ENCODE assay signal across 20 mouse cellular contexts in genomic region chrX:164101483-164101882, GRCm38 (mm10). TPM values are rescaled to one million over a fixed set of nuclear protein-coding genes. Genes with fewer than 3 reads are reported as not detected.
DNase-seq lines count a peak whose midpoint lies in the region; ATAC-seq and TF ChIP-seq lines count a peak whose summit lies in the region.
"Had no signal": no experiment of that assay in that cellular context is flagged by ENCODE, and none has a peak within 500 bp of the region (broad histone marks: within the 10 kb centered on the region; RNA-seq: fewer than 3 reads in every experiment).

No protein-coding gene starts in this region.

- H3K4me1 ChIP-seq in forebrain, postnatal 0 days (ENCODE audit: insufficient read depth): no peaks in the 10 kb centered on the region
- no peaks in the 10 kb centered on the region for H3K4me1 ChIP-seq in forebrain, embryonic 12.5 days
- H3K4me1 ChIP-seq in midbrain, postnatal 0 days (ENCODE audit: insufficient read depth, low read length): no peaks in the 10 kb centered on the region
- H3K4me1 ChIP-seq in midbrain, embryonic 11.5 days (ENCODE audit: control insufficient read depth, insufficient read depth, low read length): no peaks in the 10 kb centered on the region
- H3K4me1 ChIP-seq: embryonic facial prominence, embryonic 15.5 days; heart, embryonic 13.5 days; limb, embryonic 10.5 days; midbrain, embryonic 13.5 days had no signal

- peak; percentile 1 for DNase-seq in forebrain, postnatal 0 days
- DNase-seq in layer of hippocampus, adult 11-12 months (ENCODE audit: low spot score): peak; percentile 3
- DNase-seq in layer of hippocampus, adult 9-11 months: no peak
- peak; percentile 29 for DNase-seq in midbrain, postnatal 0 days (ENCODE audit: low spot score)
- no peak for DNase-seq in midbrain, embryonic 11.5 days (ENCODE audit: low spot score, missing footprints)
- no peak for DNase-seq in B cell, adult 2 months
- DNase-seq in cerebellum, adult 11 months: no peak
- DNase-seq: cerebellum, adult 18-20 months; right cerebral cortex, postnatal 4 days had no signal

- no peaks in the 10 kb centered on the region for H3K27me3 ChIP-seq in forebrain, postnatal 0 days (ENCODE audit: insufficient read depth, low read length)
- peaks cover 21% of the 10 kb centered on the region for H3K27me3 ChIP-seq in forebrain, embryonic 12.5 days
- H3K27me3 ChIP-seq in midbrain, postnatal 0 days (ENCODE audit: insufficient read depth, low read length): peaks cover 3% of the 10 kb centered on the region; the same call in 1 of the 2 replicates
- H3K27me3 ChIP-seq in midbrain, embryonic 11.5 days (ENCODE audit: control insufficient read depth, insufficient read depth, low read length): peaks cover 5% of the 10 kb centered on the region; the same call in 1 of the 2 replicates
- H3K27me3 ChIP-seq: heart, embryonic 13.5 days had no signal

- H3K9ac ChIP-seq in forebrain, postnatal 0 days: no peak overlapping the region
- H3K9ac ChIP-seq in forebrain, embryonic 12.5 days: no peak overlapping the region
- no peak overlapping the region for H3K9ac ChIP-seq in midbrain, postnatal 0 days (replicated peaks; ENCODE audit: low read length, poor library complexity, severe bottlenecking)
- H3K9ac ChIP-seq in midbrain, embryonic 11.5 days (ENCODE audit: low read length): no peak overlapping the region
- H3K9ac ChIP-seq: embryonic facial prominence, embryonic 15.5 days; heart, embryonic 13.5 days; midbrain, embryonic 13.5 days had no signal

- H3K4me2 ChIP-seq in forebrain, postnatal 0 days (ENCODE audit: low read depth): no peak overlapping the region
- no peak overlapping the region for H3K4me2 ChIP-seq in forebrain, embryonic 12.5 days
- H3K4me2 ChIP-seq in midbrain, postnatal 0 days (ENCODE audit: low read depth, low read length, poor library complexity, severe bottlenecking): no peak overlapping the region
- H3K4me2 ChIP-seq in midbrain, embryonic 11.5 days: no peak overlapping the region
- H3K4me2 ChIP-seq: embryonic facial prominence, embryonic 15.5 days; heart, embryonic 13.5 days; midbrain, embryonic 13.5 days had no signal

- ATAC-seq in forebrain, postnatal 0 days: no peak
- no peak for ATAC-seq in forebrain, embryonic 12.5 days (ENCODE audit: low FRiP score)
- no peak for ATAC-seq in midbrain, postnatal 0 days (ENCODE audit: low FRiP score)
- no peak for ATAC-seq in midbrain, embryonic 11.5 days (ENCODE audit: low FRiP score)
- ATAC-seq: forebrain, embryonic 16.5 days; midbrain, embryonic 13.5 days had no signal

- no peak overlapping the region for H3K27ac ChIP-seq in forebrain, postnatal 0 days (ENCODE audit: low read depth, low read length)
- H3K27ac ChIP-seq in forebrain, embryonic 12.5 days: no peak overlapping the region
- no peak overlapping the region for H3K27ac ChIP-seq in midbrain, postnatal 0 days (ENCODE audit: low read depth, low read length)
- no peak overlapping the region for H3K27ac ChIP-seq in midbrain, embryonic 11.5 days (ENCODE audit: low read depth, low read length)
- H3K27ac ChIP-seq: embryonic facial prominence, embryonic 15.5 days; heart, embryonic 13.5 days; limb, embryonic 10.5 days; midbrain, embryonic 13.5 days had no signal

- TF ChIP-seq CTCF in forebrain, postnatal 0 days (IDR thresholded peaks at IDR 0.05; ENCODE audit: low read depth): no peak
- TF ChIP-seq CTCF in midbrain, postnatal 0 days (IDR thresholded peaks at IDR 0.05): peak; percentile 40

- H3K4me3 ChIP-seq in forebrain, postnatal 0 days (ENCODE audit: low read depth, low read length): no peak overlapping the region
- no peak overlapping the region for H3K4me3 ChIP-seq in forebrain, embryonic 12.5 days (replicated peaks)
- H3K4me3 ChIP-seq in midbrain, postnatal 0 days (ENCODE audit: low read depth, low read length): no peak overlapping the region
- no peak overlapping the region for H3K4me3 ChIP-seq in midbrain, embryonic 11.5 days (ENCODE audit: low read depth, low read length)
- H3K4me3 ChIP-seq: embryonic facial prominence, embryonic 15.5 days; heart, embryonic 13.5 days; limb, embryonic 10.5 days; midbrain, embryonic 13.5 days had no signal

- H3K9me3 ChIP-seq in forebrain, postnatal 0 days (ENCODE audit: low read length): no peaks in the 10 kb centered on the region
- no peaks in the 10 kb centered on the region for H3K9me3 ChIP-seq in forebrain, embryonic 12.5 days
- H3K9me3 ChIP-seq in midbrain, postnatal 0 days (ENCODE audit: low read length): no peaks in the 10 kb centered on the region
- no peaks in the 10 kb centered on the region for H3K9me3 ChIP-seq in midbrain, embryonic 11.5 days (ENCODE audit: control insufficient read depth, low read length)
- H3K9me3 ChIP-seq: embryonic facial prominence, embryonic 15.5 days; heart, embryonic 13.5 days; limb, embryonic 10.5 days; midbrain, embryonic 13.5 days had no signal

- no peaks in the 10 kb centered on the region for H3K36me3 ChIP-seq in forebrain, postnatal 0 days (ENCODE audit: insufficient read depth)
- H3K36me3 ChIP-seq in forebrain, embryonic 12.5 days (replicated peaks): no peaks in the 10 kb centered on the region
- no peaks in the 10 kb centered on the region for H3K36me3 ChIP-seq in midbrain, postnatal 0 days (ENCODE audit: insufficient read depth, low read length)
- no peaks in the 10 kb centered on the region for H3K36me3 ChIP-seq in midbrain, embryonic 11.5 days (ENCODE audit: control insufficient read depth, insufficient read depth, low read length)
- H3K36me3 ChIP-seq: embryonic facial prominence, embryonic 15.5 days; heart, embryonic 13.5 days; limb, embryonic 10.5 days; midbrain, embryonic 13.5 days had no signal

RNA-seq across cellular contexts. Expression of gene Cltrn, which starts 12.9 kb away (rescaled TPM):
- total RNA-seq in forebrain, postnatal 0 days (2014; rRNA removed): not detected in 2 replicates
- 0.16 and 0.29 TPM in 2 replicates for polyA plus RNA-seq in forebrain, postnatal 0 days (2015; fragmentation: Nextera tagmentation; extraction: Ambion mirVana)
- 0.15 TPM in 1 of 2 replicates, not detected in the other for polyA plus RNA-seq in forebrain, embryonic 12.5 days (2016; fragmentation: Nextera tagmentation; extraction: Ambion mirVana)
- total RNA-seq in midbrain, postnatal 0 days (2014; rRNA removed): not detected in 2 replicates
- polyA plus RNA-seq in midbrain, postnatal 0 days (2015; fragmentation: Nextera tagmentation; extraction: Ambion mirVana): 0.12 TPM in 1 of 2 replicates, not detected in the other
- polyA plus RNA-seq in midbrain, embryonic 11.5 days (2014; fragmentation: Nextera tagmentation; extraction: Ambion mirVana): 0.34 TPM in 1 of 2 replicates, not detected in the other
- total RNA-seq: adrenal gland, postnatal 36 days; common myeloid progenitor, adult 5-6 weeks; gastrocnemius, postnatal 25 days; hematopoietic stem cell, adult 5-6 weeks; layer of hippocampus, postnatal 25 days had no signal
- polyA plus RNA-seq: embryonic facial prominence, embryonic 15.5 days; forebrain, embryonic 16.5 days; midbrain, embryonic 13.5 days had no signal

RNA-seq across cellular contexts. Expression of gene Siah1b, which starts 25.2 kb away (rescaled TPM):
- total RNA-seq in forebrain, postnatal 0 days (2014; rRNA removed): 11.3 and 15.4 TPM in 2 replicates
- 15.8 and 17.7 TPM in 2 replicates for polyA plus RNA-seq in forebrain, postnatal 0 days (2015; fragmentation: Nextera tagmentation; extraction: Ambion mirVana)
- polyA plus RNA-seq in forebrain, embryonic 12.5 days (2016; fragmentation: Nextera tagmentation; extraction: Ambion mirVana): 45.2 and 46.6 TPM in 2 replicates
- 8.2 and 19.9 TPM in 2 replicates for total RNA-seq in midbrain, postnatal 0 days (2014; rRNA removed)
- polyA plus RNA-seq in midbrain, postnatal 0 days (2015; fragmentation: Nextera tagmentation; extraction: Ambion mirVana): 13.6 and 16.7 TPM in 2 replicates
- 49.8 and 50.9 TPM in 2 replicates for polyA plus RNA-seq in midbrain, embryonic 11.5 days (2014; fragmentation: Nextera tagmentation; extraction: Ambion mirVana)

RNA-seq across cellular contexts. Expression of gene Ace2, which starts 37.6 kb away (rescaled TPM):
- total RNA-seq in forebrain, postnatal 0 days (2014; rRNA removed): 0.31 and 0.48 TPM in 2 replicates
- polyA plus RNA-seq in forebrain, postnatal 0 days (2015; fragmentation: Nextera tagmentation; extraction: Ambion mirVana): 0.45 and 0.67 TPM in 2 replicates
- polyA plus RNA-seq in forebrain, embryonic 12.5 days (2016; fragmentation: Nextera tagmentation; extraction: Ambion mirVana): 0.08 and 0.22 TPM in 2 replicates
- total RNA-seq in midbrain, postnatal 0 days (2014; rRNA removed): 0.05 and 0.76 TPM in 2 replicates
- polyA plus RNA-seq in midbrain, postnatal 0 days (2015; fragmentation: Nextera tagmentation; extraction: Ambion mirVana): 0.68 and 0.71 TPM in 2 replicates
- 0.11 and 0.15 TPM in 2 replicates for polyA plus RNA-seq in midbrain, embryonic 11.5 days (2014; fragmentation: Nextera tagmentation; extraction: Ambion mirVana)
- total RNA-seq: common myeloid progenitor, adult 5-6 weeks; hematopoietic stem cell, adult 5-6 weeks had no signal
- polyA plus RNA-seq: forebrain, embryonic 16.5 days had no signal

Comparison
In these comparisons a context has a peak if more than half of its experiments do, and no peak if none do; other contexts are left out.
1. DNase-seq: peak in forebrain, postnatal 0 days (single experiment), layer of hippocampus, adult 11-12 months (single experiment) and midbrain, postnatal 0 days (single experiment); none in layer of hippocampus, adult 9-11 months (single experiment), midbrain, embryonic 11.5 days (single experiment), B cell, adult 2 months (0 of 2) and cerebellum, adult 11 months (single experiment).